Mouse (Mus musculus) hematopoietic stem cell, adult 5-6 weeks (primary cell): ENCODE data around the gene Galnt16. TPM values are rescaled to one million over a fixed set of nuclear protein-coding genes. Genes with fewer than 3 reads are reported as not detected.

ENCODE experiments used
- ATAC-seq, 2 experiments: fragments of 125-278 bp in 1 of 2; replicated peaks in 1 of 2; 2 replicates each; pipeline ENCODE4 v1.8.0; 2016 to 2017; ENCODE audit warnings: inconsistent platforms in 2 of 2, mild to moderate bottlenecking in 2 of 2, moderate number of reproducible peaks in 2 of 2, low read depth in 1 of 2, moderate TSS enrichment in 1 of 2; ENCODE audit not compliant: low FRiP score in 2 of 2, poor library complexity in 2 of 2, severe bottlenecking in 2 of 2, insufficient read depth in 1 of 2, low TSS enrichment in 1 of 2
- total RNA-seq: library from RNA; stranded (forward); fragments of 172-1452, 232-1000 nt; gene quantifications from 2 replicates; pipeline ENCODE4 v1.2.3, GENCODE M21; 2017

Galnt16 gene
- not detected in 2 replicates for total RNA-seq

DNA sequence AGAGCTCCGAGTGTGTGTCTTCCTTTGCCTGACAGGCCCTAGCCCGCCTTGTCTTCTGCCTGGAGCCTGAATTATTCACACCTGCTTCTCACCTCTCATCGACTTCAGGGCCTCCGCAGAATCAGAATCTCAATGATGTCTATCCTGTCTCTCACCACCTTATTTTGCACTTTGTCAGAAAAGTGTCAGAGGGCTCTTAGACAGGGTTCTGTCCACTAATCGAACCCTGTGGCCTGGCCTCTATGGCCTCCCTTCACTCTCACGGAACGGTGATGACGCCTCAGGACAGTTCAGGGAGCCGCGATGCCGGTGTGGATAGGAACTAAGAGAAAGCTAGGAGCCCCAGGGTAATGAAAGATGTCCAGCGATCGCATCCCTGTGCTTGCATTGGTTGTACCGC lies at the start of gene Galnt16:
Gene Galnt16 (plus strand): TSS at position 301 of the 400 bp plus-strand sequence.
- no peak for ATAC-seq

- no peak for ATAC-seq
Measured at GRCm38 (mm10) chr12:80470206-80470605, 47.9 kb upstream of the Galnt16 start.

- no peak for ATAC-seq
Measured at GRCm38 (mm10) chr12:80471926-80472325, 46.2 kb upstream of the Galnt16 start.

- ATAC-seq, result no peak
Measured at GRCm38 (mm10) chr12:80473731-80474130, 44.3 kb upstream of the Galnt16 start.

- no peak for ATAC-seq
Measured at GRCm38 (mm10) chr12:80479986-80480385, 38.1 kb upstream of the Galnt16 start.

DNA sequence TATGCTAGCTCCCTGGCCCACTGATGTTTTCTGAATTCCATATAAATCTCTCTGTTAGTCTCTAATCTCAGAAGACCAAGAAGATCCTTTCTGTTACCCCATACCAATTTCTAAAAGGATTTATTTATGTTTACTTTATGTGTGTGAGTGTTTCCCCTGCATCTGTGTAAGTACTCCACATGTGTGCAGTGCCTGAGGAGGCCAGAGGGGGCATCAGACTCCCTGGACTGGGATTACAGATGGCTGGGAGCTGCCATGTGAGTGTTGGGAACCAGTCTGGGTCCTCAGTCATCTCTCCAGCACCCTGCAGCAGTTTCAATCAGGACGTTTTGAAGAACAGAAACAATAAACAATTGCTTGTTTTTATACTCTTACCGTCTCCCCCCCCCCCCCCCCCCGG lies 34.7 kb upstream of the Galnt16 start:
- ATAC-seq, result no peak

DNA sequence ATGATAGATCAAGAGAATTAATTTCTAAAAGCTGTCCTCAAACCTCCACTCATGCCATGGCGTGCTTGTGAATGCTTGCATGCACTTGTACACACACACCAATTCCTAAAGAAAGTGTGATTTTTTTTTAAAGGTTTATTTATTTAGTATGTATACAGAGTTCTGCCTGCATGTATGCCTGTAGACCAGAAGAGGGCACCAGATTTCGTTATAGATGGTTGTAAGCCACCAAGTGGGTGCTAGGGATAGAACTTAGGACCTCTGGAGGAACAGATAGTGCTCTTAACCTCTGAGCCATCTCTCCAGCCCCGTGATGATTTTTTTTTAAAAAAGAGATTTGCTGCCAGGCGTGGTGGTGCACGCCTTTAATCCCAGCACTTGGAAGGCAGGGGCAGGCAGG lies 24.8 kb upstream of the Galnt16 start:
- ATAC-seq, result no peak

GRCm38 (mm10) chr12:80495691-80496090 lies 22.4 kb upstream of the Galnt16 start:
- ATAC-seq, result no peak

- no peak for ATAC-seq
Measured at GRCm38 (mm10) chr12:80498356-80498755, 19.7 kb upstream of the Galnt16 start.

DNA sequence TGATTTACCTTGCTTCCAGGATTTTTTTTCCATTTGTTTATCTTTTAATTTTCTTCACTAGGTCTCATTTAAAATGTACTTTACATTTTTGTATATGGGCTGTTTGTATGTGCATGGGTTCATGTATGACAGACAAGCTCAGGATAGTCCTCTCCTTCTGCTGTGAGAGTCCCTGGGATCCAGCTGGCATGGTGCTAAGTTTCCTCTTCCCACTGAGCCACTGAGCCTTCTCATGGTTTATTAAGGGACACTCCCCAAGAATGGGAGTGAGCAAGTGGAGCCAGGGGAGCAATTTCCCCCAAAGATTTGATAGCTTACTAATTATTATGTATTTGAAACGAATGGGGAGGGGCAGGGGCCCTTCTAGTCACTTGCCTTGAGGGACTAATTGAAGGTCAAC lies 17.6 kb upstream of the Galnt16 start:
- no peak for ATAC-seq

- no peak for ATAC-seq
Measured at GRCm38 (mm10) chr12:80504718-80505117, 13.4 kb upstream of the Galnt16 start.

- ATAC-seq, result no peak
Measured at GRCm38 (mm10) chr12:80507041-80507745, 10.9 kb upstream of the Galnt16 start.

DNA sequence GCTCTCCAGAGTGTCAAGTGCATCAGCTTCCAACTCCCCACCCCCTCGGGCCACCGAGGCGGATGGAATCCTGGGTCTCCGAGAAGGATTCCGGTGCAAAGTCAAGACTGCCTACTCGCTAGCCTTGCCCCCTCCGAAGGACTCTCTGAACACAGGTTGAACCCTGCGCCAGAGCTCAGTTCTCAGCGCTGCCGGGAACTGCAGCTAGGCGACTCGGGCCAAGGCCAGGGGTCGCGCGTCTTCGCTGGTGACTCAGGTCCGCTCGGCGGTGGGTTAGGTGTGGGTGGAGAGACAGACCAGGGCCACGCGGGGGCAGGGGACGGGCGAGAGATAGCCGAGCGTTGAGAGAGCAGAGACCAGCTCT lies 298 bp downstream of the Galnt16 start:
- ATAC-seq, result 0 out of 4 replicates have a peak, but pooled peaks of 1 of the 2 experiments have one; percentile 17

DNA sequence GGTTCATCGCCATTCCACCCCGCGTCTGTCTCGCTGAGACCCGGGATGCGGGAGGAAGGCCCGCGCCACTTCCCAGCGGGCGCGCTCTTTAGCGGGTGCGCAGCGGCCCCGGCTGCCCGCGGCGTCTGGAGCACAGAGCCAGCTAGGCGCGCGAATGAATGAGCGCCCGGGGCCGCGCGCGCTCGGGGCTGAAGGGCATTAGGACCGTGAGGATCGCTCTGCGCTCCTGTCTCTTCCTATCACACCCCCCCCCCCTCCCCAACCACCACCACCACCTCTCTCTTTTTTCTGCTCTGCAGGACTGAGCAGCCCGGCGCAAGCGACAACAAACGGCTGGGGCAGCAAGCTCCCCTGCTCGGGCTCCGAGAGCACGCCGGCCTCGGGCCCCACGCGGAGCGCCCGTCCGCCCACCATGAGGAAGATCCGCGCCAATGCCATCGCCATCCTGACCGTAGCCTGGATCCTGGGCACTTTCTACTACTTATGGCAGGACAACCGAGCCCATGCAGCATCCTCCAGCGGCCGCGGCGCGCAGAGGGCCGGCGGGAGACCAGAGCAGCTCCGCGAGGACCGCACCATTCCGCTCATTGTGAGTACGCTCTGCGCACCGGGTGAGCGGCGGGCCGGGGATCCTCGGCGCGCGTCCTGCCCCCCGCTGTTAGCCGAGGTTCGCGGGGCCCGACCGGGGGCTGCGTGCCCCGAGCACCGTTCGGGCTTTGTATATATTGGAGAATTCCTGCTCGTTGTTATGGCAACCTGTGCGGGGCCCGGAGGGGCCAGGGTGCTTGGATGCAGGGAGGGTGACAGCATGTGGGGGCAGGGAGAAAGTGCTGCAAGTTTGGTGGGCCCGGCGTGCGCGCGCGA lies 912 bp downstream of the Galnt16 start:
- no peak for ATAC-seq

DNA sequence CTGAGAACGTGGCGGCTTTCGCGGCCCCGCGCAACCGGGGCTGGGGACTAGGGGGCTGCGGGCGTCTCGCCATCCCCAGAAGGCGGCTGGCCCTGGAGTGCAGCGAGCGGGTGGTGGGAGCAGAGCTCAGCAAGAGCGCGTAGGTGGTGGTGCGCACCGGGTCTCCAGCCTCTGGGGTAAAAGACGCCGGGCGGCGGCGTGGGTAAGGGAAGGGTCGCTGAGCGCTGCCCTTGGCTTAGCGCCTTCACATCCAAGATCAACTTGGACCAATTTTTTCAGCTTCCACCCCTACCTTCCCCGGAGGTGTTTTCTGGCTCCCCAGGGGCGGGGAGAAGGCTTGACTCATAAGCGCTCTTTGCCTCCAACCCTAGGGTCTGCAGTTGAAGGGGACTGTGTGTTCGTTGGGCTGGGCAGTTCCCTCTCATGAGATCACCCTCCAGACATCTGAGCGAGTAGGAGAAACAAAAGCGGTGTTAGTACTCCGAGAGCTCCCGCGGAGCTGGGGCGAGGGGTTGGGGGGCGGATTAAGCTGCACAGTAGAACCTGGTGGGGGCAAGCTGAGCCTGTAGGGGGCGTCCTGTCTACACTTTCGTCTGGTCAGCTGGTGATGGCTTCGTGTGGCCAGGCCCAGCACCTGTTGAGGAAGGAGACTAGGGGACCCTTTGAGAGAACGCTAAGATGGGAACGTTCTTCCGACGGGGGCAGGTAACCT lies 1.7 kb downstream of the Galnt16 start:
- ATAC-seq, result no peak

GRCm38 (mm10) chr12:80522006-80522405 lies 3.9 kb downstream of the Galnt16 start:
- ATAC-seq, result no peak

- no peak for ATAC-seq
Measured at GRCm38 (mm10) chr12:80524276-80524921, 6.3 kb downstream of the Galnt16 start.

- no peak for ATAC-seq
Measured at GRCm38 (mm10) chr12:80525513-80525912, 7.4 kb downstream of the Galnt16 start.
